Mouse (Mus musculus) ES-E14 (cell line): ENCODE data around the gene Zfp90. TPM values are rescaled to one million over a fixed set of nuclear protein-coding genes. Genes with fewer than 3 reads are reported as not detected.

Experiments used
- DNase-seq: peaks from one replicate; pipeline ENCODE4 v3.0.0-alpha.2; 2013; ENCODE audit warnings: low read depth, low spot score
- H3K27ac ChIP-seq: 2 replicates; pipeline ENCODE4 v1.5.1; 2012; ENCODE audit warnings: low read depth, mild to moderate bottlenecking, low read length, moderate library complexity, mixed read lengths; ENCODE audit not compliant: poor library complexity, insufficient read depth, severe bottlenecking
- H3K36me3 ChIP-seq: 2 replicates; pipeline ENCODE4 v1.6.1; 2012; ENCODE audit warnings: mild to moderate bottlenecking, low read length, moderate library complexity, mixed read lengths; ENCODE audit not compliant: control insufficient read depth, poor library complexity, insufficient read depth, severe bottlenecking
- H3K4me1 ChIP-seq, 2 experiments: fragments of 150-350 bp in 1 of 2; sonication (generic) in 1 of 2; 2 replicates each; pipeline ENCODE4 v1.6.1; 2012; ENCODE audit warnings: low read length in 2 of 2, mild to moderate bottlenecking in 1 of 2, mixed read lengths in 1 of 2; ENCODE audit not compliant: control insufficient read depth in 2 of 2, insufficient read depth in 2 of 2, poor library complexity in 1 of 2
- H3K4me3 ChIP-seq, 2 experiments: fragments of 150-350 bp in 1 of 2; sonication (generic) in 1 of 2; 2 replicates each; pipeline ENCODE4 v1.5.1; 2012; ENCODE audit warnings: low read length in 2 of 2, low read depth in 1 of 2, mild to moderate bottlenecking in 1 of 2, mixed read lengths in 1 of 2; ENCODE audit not compliant: insufficient read depth in 1 of 2, poor library complexity in 1 of 2, severe bottlenecking in 1 of 2
- H3K9ac ChIP-seq: 2 replicates; pipeline ENCODE4 v1.6.1; 2012; ENCODE audit warnings: low read depth, mild to moderate bottlenecking, low read length, mixed read lengths; ENCODE audit not compliant: poor library complexity, insufficient read depth, severe bottlenecking
- H3K9me3 ChIP-seq: fragments of 150-350 bp; sonication (generic); 2 replicates; pipeline ENCODE4 v1.6.1; 2012; ENCODE audit warnings: low read depth, mild to moderate bottlenecking, low read length; ENCODE audit not compliant: control insufficient read depth, insufficient read depth
- CHD2 ChIP-seq: IDR thresholded peaks from 2 replicates; pipeline ENCODE4 v1.6.1; 2014; ENCODE audit warnings: mild to moderate bottlenecking, low read depth, low read length, inconsistent platforms
- HCFC1 ChIP-seq: IDR thresholded peaks from 2 replicates; pipeline ENCODE4 v1.6.1; 2012; ENCODE audit warnings: low read length, inconsistent platforms, borderline replicate concordance; ENCODE audit not compliant: insufficient read depth
- MAFK ChIP-seq: IDR thresholded peaks from 2 replicates; pipeline ENCODE4 v1.6.1; 2014; ENCODE audit warnings: mild to moderate bottlenecking, low read depth, low read length, inconsistent platforms; ENCODE audit not compliant: insufficient read depth
- ZC3H11A ChIP-seq: IDR thresholded peaks from 2 replicates; pipeline ENCODE4 v1.6.1; 2012; ENCODE audit warnings: low read depth, mild to moderate bottlenecking, inconsistent platforms, low read length, borderline replicate concordance
- ZNF384 ChIP-seq: IDR thresholded peaks from 2 replicates; pipeline ENCODE4 v1.6.1; 2012; ENCODE audit warnings: low read depth, low read length, inconsistent platforms
- in situ Hi-C, 2 experiments: fragments of 600-800 bp; cut with MboI; formaldehyde crosslinking; loops; one replicate each; pipeline ENCODE4 v1.15.1; 2025; ENCODE audit warnings: low sequenced_read_pairs in 2 of 2, inconsistent platforms in 1 of 2; ENCODE audit not compliant: unreplicated experiment in 2 of 2
- total RNA-seq: library from RNA; depleted of rRNA; stranded (reverse); fragments of 300-350 nt; gene quantifications from 2 replicates; pipeline ENCODE4 v1.2.3, GENCODE M21; 2012

Zfp90 gene
- total RNA-seq, 1 experiment: 6.0 TPM

GRCm38 (mm10) chr8:106437781-106438180 is 22.7 kb downstream of the Zfp90 start:
- H3K4me1 ChIP-seq: peaks cover 0 to 4% of the 10 kb centered on the region in 2 experiments; a peak in 1 of 4 replicates
- H3K36me3 ChIP-seq: peaks cover 2% of the 10 kb centered on the region; the same call in 1 of the 2 replicates
- in situ Hi-C loops: no loop called here
- H3K27ac ChIP-seq: no peak overlapping the region
- no peak overlapping the region for H3K4me3 ChIP-seq
- DNase-seq: no peak
- TF ChIP-seq HCFC1 (no peak), MAFK (no peak), ZC3H11A (no peak), ZNF384 (no peak), CHD2 (no peak)
- H3K9ac ChIP-seq: no peak overlapping the region
- no peaks in the 10 kb centered on the region for H3K9me3 ChIP-seq

GRCm38 (mm10) chr8:106440146-106440545 is 25.0 kb downstream of the Zfp90 start:
- DNase-seq: no peak

GRCm38 (mm10) chr8:106442740-106443139 is 27.6 kb downstream of the Zfp90 start:
- no peaks in the 10 kb centered on the region for H3K4me1 ChIP-seq
- H3K36me3 ChIP-seq: peaks cover 2% of the 10 kb centered on the region; the same call in 1 of the 2 replicates
- H3K27ac ChIP-seq: peak overlapping the region; percentile 32; the same call in 1 of the 2 replicates
- no peak overlapping the region for H3K9ac ChIP-seq
- TF ChIP-seq CHD2 (no peak), ZNF384 (no peak), MAFK (no peak), ZC3H11A (no peak), HCFC1 (no peak)
- in situ Hi-C loops: no loop called here
- no peak for DNase-seq
- H3K9me3 ChIP-seq: no peaks in the 10 kb centered on the region
- no peak overlapping the region for H3K4me3 ChIP-seq

More at GRCm38 (mm10) chr8:106440146-106440545, 25.0 kb downstream of the Zfp90 start:
- Histone ChIP-seq H3K4me3 (no peak overlapping the region), H3K36me3 (peaks cover 2% of the 10 kb centered on the region; the same call in 1 of the 2 replicates), H3K9ac (no peak overlapping the region), H3K9me3 (no peaks in the 10 kb centered on the region), H3K27ac (no peak overlapping the region), H3K4me1 (no peaks in the 10 kb centered on the region)
- TF ChIP-seq ZNF384 (no peak), CHD2 (no peak), HCFC1 (no peak), MAFK (no peak), ZC3H11A (no peak)
- in situ Hi-C loops: no loop called here

GRCm38 (mm10) chr8:106451301-106452085 is 36.4 kb downstream of the Zfp90 start:
- peak overlapping the region; percentile 50 for H3K27ac ChIP-seq

More at GRCm38 (mm10) chr8:106451301-106452085, 36.4 kb downstream of the Zfp90 start:
- Histone ChIP-seq H3K4me1 (peaks cover 5 to 13% of the 10 kb centered on the region in 2 experiments; a peak in 3 of 4 replicates), H3K36me3 (no peaks in the 10 kb centered on the region), H3K9me3 (no peaks in the 10 kb centered on the region), H3K4me3 (peak overlapping the region in 1 of 2 experiments; percentile 30; a peak in 3 of 4 replicates), H3K9ac (peak overlapping the region; percentile 47; the same call in 1 of the 2 replicates)
- peak; percentile 83 for DNase-seq
- TF ChIP-seq ZC3H11A: no peak
- peak; percentile 89 for TF ChIP-seq MAFK
- TF ChIP-seq ZNF384: 0 out of 2 replicates have a peak, but pooled peaks have one; percentile 67
- no peak for TF ChIP-seq HCFC1
- TF ChIP-seq CHD2: peak; percentile 42; the same call in 1 of the 2 replicates
- in situ Hi-C loops: no loop called here
